Mouse (Mus musculus) kidney, adult 8-10 months (tissue): ENCODE results near the gene Usp46.

Source experiments
- DNase-seq, 2 experiments: peaks; one replicate each; pipeline ENCODE4 v3.0.0; 2022

The Usp46 gene

GRCm38 (mm10) chr5:74068714-74069321 lies 587 bp upstream of the Usp46 start:
- peak; percentile 85 to 87 for DNase-seq

- no peak for DNase-seq
Observed at GRCm38 (mm10) chr5:74067346-74067745, 885 bp downstream of the Usp46 start.

GRCm38 (mm10) chr5:74066416-74067115 lies 1.7 kb downstream of the Usp46 start:
- DNase-seq: peak; percentile 43 to 46

- DNase-seq: peak in 1 of 2 experiments; percentile 49
Observed at GRCm38 (mm10) chr5:74065565-74066275, 2.5 kb downstream of the Usp46 start.

- no peak for DNase-seq
Observed at GRCm38 (mm10) chr5:74064844-74065243, 3.4 kb downstream of the Usp46 start.

GRCm38 (mm10) chr5:74063226-74063747 lies 4.9 kb downstream of the Usp46 start:
- no peak for DNase-seq

GRCm38 (mm10) chr5:74062266-74062665 lies 6.0 kb downstream of the Usp46 start:
- DNase-seq: no peak

- no peak for DNase-seq
Observed at GRCm38 (mm10) chr5:74061408-74062047, 6.7 kb downstream of the Usp46 start.

GRCm38 (mm10) chr5:74052171-74052909 lies 15.9 kb downstream of the Usp46 start:
- DNase-seq: no peak

GRCm38 (mm10) chr5:74051394-74052170 lies 16.6 kb downstream of the Usp46 start:
- peak; percentile 63 to 73 for DNase-seq

GRCm38 (mm10) chr5:74050903-74051302 lies 17.3 kb downstream of the Usp46 start:
- no peak for DNase-seq

GRCm38 (mm10) chr5:74048846-74049495 lies 19.3 kb downstream of the Usp46 start:
- no peak for DNase-seq

- no peak for DNase-seq
Observed at GRCm38 (mm10) chr5:74044591-74044990, 23.6 kb downstream of the Usp46 start.

GRCm38 (mm10) chr5:74042796-74043340 lies 25.4 kb downstream of the Usp46 start:
- DNase-seq: no peak

- no peak for DNase-seq
Observed at GRCm38 (mm10) chr5:74040541-74040940, 27.7 kb downstream of the Usp46 start.

GRCm38 (mm10) chr5:74035454-74035853 lies 32.8 kb downstream of the Usp46 start:
- no peak for DNase-seq

- DNase-seq: no peak
Observed at GRCm38 (mm10) chr5:74034177-74034576, 34.1 kb downstream of the Usp46 start.

GRCm38 (mm10) chr5:74029787-74030186 lies 38.4 kb downstream of the Usp46 start:
- DNase-seq: no peak

GRCm38 (mm10) chr5:74028691-74029479 lies 39.3 kb downstream of the Usp46 start:
- DNase-seq: no peak

- no peak for DNase-seq
Observed at GRCm38 (mm10) chr5:74028221-74028620, 40.0 kb downstream of the Usp46 start.
